Mouse (Mus musculus) CH12.LX (cell line): ENCODE measurements around the gene Mtfp1.

Source experiments
- CTCF ChIP-seq, 2 experiments: IDR thresholded peaks in 1 of 2; conservative IDR thresholded peaks in 1 of 2; 2 replicates each; pipeline ENCODE4 v1.5.1; 2011 to 2012; ENCODE audit warnings: low read depth in 2 of 2, low read length in 2 of 2, improper control_type of control experiment in 1 of 2, inconsistent platforms in 1 of 2, mild to moderate bottlenecking in 1 of 2, moderate library complexity in 1 of 2
- EP300 ChIP-seq: IDR thresholded peaks from 2 replicates; pipeline ENCODE4 v1.6.1; 2011; ENCODE audit warnings: low read length, improper control_type of control experiment
- HCFC1 ChIP-seq: IDR thresholded peaks from 2 replicates; pipeline ENCODE4 v1.6.1; 2012; ENCODE audit warnings: low read depth, mild to moderate bottlenecking, inconsistent platforms, low read length, improper control_type of control experiment
- RCOR1 ChIP-seq: conservative IDR thresholded peaks from 2 replicates; pipeline ENCODE4 v1.6.1; 2012; ENCODE audit warnings: low read depth, mild to moderate bottlenecking, inconsistent platforms, low read length, improper control_type of control experiment
- ZMIZ1 ChIP-seq: IDR thresholded peaks from 2 replicates; pipeline ENCODE4 v1.6.1; 2012; ENCODE audit warnings: low read depth, mild to moderate bottlenecking, inconsistent platforms, low read length, improper control_type of control experiment
- ZNF384 ChIP-seq: IDR thresholded peaks from 2 replicates; pipeline ENCODE4 v1.6.1; 2012; ENCODE audit warnings: low read depth, low read length, improper control_type of control experiment, inconsistent platforms

DNA sequence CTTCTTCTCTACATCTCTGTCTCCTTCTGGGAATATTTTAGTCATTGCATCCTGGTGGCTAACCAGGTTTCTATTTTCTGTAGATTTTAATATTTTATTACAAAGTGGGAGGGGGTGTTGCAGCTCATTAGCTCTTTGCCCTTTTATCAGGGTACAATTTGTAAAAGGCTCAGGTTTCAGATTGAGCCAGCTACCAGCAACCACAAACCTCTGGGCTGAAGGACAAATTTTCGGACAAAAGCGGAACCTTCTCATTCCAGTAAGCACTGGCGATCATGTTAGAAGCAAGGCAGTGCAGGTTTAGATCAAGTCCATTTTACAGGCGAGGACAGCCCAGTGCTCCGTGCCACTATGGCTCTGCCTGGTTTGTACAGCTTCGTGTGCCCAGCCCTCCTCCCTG lies 39.2 kb upstream of the Mtfp1 start:
- TF ChIP-seq ZNF384 (no peak), ZMIZ1 (no peak), CTCF (conservative IDR thresholded peaks at IDR 0.05 in 1 of 2, IDR thresholded peaks at IDR 0.05 in 1 of 2; ENCODE audit: low read depth in 2 of 2, low read length in 2 of 2) (no peak), HCFC1 (no peak), RCOR1 (no peak), EP300 (no peak; the same call in 1 of the 2 replicates)
